Mouse (Mus musculus) right cerebral cortex, postnatal 25 days (tissue): ENCODE data around the gene Map3k21.

Source experiments
- DNase-seq: peaks from one replicate; pipeline ENCODE4 v3.0.0; 2022

The Map3k21 gene

GRCm38 (mm10) chr8:125910365-125911228, at the start of gene Map3k21:
Gene Map3k21 (plus strand): TSS chr8:125910450.
- peak; percentile 38 for DNase-seq

- no peak for DNase-seq
Measured at GRCm38 (mm10) chr8:125866125-125866524, 44.1 kb upstream of the Map3k21 start.

DNA sequence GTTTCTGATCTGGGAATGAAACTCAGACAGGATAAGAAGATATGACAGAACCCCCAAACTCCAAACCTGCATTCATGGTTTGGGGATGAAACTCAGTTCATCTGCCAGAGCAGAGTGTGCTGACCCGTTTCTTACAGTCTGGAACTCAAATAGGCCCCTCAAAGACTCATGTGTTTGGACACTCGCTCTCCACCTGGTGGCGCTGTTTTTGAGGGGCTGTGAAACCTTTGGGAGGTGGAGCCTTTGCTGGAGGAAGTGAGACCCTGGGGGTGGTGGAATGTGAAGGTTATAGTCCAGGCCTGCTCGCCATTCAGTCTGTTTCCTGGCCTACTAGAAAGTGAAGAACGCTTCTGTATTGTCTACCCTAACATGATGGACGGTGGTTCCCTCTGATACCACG, 41.7 kb upstream of the Map3k21 start:
- DNase-seq: no peak

- DNase-seq: no peak
Measured at GRCm38 (mm10) chr8:125869739-125870138, 40.5 kb upstream of the Map3k21 start.

DNA sequence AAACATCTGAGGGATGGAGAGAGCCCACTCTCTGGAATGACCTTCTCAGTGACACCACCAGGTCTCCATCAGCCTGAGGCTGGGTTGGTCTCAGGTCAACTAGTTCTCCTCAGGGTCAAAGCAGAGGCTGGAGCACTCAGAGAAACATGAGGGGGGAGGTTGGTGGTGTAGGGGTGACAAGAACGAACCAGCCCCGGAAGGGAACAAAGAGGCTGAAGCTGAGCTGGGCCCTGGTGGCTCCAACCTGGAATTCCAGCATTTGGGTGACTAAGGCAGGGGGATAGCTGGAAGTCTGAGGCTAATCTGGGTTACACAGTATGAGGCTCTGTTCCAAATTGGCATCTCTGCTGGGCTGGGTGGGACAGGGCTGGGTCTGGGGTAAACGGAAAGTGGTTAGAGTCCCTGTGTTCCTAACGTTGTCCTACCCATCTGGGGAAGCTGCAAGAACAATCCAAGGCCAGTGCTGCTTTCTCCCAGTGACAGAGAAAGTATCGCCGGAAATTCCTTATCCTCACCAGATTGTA, 40.0 kb upstream of the Map3k21 start:
- DNase-seq: no peak

- DNase-seq: peak; percentile 58
Measured at GRCm38 (mm10) chr8:125870821-125871321, 39.4 kb upstream of the Map3k21 start.

GRCm38 (mm10) chr8:125872501-125873249, 37.6 kb upstream of the Map3k21 start:
- no peak for DNase-seq

DNA sequence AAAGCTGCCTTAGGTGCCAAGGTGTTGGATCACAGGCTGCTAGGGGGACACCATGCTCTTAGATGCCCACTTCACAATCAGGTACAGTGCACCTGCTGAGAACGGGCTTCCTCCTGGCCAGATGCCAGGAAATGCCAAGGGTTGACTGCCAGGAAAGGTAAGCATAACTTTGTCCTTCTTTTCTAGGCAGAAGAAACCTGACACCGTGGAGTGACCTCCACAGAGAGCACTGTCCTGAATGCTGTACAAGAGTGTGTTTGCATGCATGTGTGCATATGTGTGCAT, 37.1 kb upstream of the Map3k21 start:
- DNase-seq: no peak

- no peak for DNase-seq
Measured at GRCm38 (mm10) chr8:125880447-125880846, 29.8 kb upstream of the Map3k21 start.

DNA sequence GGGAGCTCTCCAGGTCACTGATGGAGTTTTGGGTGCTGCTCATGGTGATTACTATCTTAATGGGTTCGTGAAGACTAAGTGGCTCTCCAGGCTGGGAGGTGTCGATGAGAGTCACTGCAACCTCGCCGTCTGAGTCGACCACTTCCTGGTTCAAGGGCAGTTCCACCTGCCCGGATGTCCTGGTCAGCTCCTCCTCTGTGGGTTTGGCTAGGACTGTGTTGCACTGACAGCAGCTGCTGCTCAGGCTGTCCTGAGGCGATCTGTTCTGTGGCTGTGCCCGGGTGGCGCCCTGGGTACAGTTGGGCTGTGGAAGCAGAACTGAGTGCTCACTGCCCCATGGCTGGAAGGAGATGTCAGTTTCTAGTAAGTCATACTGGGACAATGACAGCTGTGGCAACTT, 22.7 kb upstream of the Map3k21 start:
- DNase-seq: no peak

- DNase-seq: no peak
Measured at GRCm38 (mm10) chr8:125889920-125890319, 20.3 kb upstream of the Map3k21 start.

DNA sequence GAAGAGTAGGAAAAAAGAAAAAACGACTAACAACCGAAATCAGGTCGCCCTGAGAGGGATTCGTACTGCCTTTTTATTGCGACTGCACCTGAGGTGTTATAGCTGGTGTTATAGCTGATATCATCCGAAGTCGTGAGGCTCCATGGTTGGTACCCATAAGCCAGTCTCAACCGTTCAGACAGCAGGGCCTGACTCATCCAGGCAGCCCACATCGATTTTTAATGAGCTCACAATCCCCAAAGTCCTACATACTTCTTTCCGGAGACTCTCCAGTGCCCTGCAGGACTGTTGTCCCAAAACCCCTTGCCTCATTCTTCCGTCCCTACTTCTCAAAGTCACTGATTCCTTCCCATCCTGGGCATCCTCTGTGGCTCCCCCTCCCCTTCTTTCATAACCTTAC, 12.9 kb upstream of the Map3k21 start:
- peak; percentile 28 for DNase-seq

DNA sequence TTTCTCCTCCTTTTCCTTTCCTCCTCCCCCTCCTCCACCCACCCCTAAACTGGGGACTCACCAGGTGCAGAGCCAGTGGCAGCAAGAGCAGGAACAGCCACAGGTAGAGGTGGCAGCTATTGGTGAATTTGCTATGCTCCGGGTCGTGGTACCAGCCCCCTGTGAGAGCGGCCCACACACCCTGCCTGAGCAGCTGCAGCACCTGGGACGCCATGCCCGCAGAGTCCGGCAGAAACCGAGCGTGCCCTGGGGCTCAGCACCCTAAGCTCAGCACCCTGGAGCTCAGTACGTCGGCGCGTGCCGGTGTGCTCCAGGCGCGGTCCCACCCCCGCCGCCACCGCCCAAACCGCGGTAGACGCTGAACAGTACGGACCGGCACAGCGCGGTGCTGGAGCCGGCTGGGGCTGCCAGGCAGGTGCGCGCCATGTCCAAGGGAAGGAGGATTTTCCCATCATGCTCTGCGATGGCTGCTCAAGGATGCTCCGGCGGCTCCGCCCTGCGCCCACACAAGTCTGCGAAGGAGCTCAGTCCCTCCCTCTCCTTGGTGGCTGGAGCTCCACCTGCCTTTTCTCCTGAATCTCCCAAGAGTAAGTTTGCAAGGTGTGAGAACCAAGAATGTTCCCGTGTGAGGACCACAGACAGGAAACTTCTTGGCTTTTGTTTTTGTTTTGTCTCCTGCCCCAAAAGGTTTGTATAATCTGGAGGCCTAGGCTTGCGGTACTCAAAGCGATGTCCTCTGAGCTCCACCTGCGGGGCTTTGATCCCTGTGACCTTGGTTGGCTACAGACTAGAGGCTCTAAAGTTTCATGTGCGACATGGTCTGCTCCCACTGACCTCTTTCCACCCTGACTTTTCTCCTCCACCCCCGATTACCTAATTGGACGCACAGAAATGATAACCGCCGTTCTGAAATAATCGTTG, 12.1 kb upstream of the Map3k21 start, which contains the start of gene Pcnx2:
TSS of gene Pcnx2 (minus strand) at position 450 of the 921 bp plus-strand sequence.
- DNase-seq: peak; percentile 86

DNA sequence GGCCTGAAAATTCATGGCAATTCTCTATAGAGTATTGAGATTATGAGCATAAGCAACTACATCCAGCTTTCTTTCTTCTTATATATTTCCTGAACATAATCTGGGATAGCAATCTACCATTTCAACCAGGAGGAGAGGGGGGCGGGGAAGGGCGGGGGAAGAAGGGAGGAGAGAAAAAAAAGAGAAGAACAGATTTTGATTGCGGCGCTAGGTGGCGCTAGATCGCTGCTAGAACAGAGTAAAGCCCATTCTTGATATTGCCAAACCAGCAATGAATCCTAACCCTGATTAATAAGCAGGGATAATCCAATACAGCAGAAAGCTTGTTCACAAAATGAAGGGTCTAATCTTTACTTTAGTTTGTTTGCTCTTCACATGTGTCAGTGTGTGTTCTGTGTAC, 11.4 kb upstream of the Map3k21 start:
- DNase-seq: peak; percentile 46

GRCm38 (mm10) chr8:125901167-125901566, 9.1 kb upstream of the Map3k21 start:
- no peak for DNase-seq

- DNase-seq: no peak
Measured at GRCm38 (mm10) chr8:125902521-125902920, 7.7 kb upstream of the Map3k21 start.

GRCm38 (mm10) chr8:125905341-125905740, 4.9 kb upstream of the Map3k21 start:
- no peak for DNase-seq

GRCm38 (mm10) chr8:125907311-125907710, 2.9 kb upstream of the Map3k21 start:
- no peak for DNase-seq

DNA sequence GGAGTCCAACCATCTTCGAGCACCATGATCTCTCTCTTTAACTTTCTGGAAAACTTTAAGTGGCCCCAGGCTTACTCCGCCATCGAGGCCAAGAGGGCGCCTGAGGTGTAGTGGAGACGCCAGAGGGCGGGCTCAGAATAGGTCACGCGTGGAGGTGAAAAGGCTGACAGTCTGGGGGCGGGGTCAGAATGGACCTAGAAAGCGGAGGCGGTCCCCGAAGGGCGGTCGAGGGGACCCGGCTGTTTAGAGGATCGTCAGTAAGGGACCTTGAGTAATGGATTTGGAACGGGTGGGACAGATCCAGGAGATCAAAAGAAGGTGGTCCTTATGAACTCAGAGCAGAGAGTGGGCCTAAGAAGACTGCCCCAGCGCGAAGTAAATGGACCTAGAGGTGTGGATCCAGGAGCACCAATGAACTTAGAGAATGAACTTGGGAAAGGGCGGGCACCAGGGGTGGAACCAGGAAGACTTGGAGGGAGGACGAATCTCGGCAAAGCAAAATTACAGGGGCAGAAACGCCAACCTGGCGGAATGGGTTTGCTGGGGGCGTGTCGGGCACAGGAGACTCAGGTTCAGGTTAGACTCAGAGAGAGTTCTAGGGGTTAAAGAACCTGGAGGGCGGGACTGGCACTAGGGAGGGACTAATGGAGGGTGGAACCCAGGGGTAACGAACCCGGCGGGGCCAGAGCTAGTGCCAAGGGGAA, 437 bp upstream of the Map3k21 start:
- DNase-seq: no peak

- DNase-seq: no peak
Measured at GRCm38 (mm10) chr8:125911229-125911580, 955 bp downstream of the Map3k21 start.

GRCm38 (mm10) chr8:125913206-125913605, 3.0 kb downstream of the Map3k21 start:
- DNase-seq: no peak

DNA sequence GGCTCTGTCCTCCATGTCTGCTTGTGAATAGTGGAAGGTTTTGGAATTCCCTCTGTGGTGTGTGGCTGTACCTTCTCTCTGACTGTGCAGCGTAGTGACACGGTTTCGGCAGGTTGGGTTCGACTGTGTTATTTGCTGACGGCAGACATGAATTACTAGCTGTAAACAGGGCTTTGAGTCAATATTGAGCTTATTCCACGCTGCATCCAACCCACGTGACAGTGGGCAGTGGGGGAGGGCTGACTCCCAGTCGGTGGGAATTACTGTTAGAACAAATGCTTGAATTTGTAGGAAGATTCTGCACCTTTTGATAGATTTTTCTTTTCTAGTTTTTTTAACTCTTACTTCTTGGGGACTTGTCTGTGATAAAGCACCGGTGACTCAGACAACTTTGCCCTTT, 4.1 kb downstream of the Map3k21 start:
- no peak for DNase-seq
